11 mouse cellular contexts compared by ENCODE assay signal in genomic region chr12:40838338-40838695, GRCm38 (mm10).
DNase-seq lines count a peak whose midpoint lies in the region; ATAC-seq and TF ChIP-seq lines count a peak whose summit lies in the region.
"Had no signal": no experiment of that assay in that cellular context is flagged by ENCODE, and none has a peak within 500 bp of the region (broad histone marks: within the 10 kb centered on the region; RNA-seq: fewer than 3 reads in every experiment).

No protein-coding gene starts in this region.

- no peak overlapping the region for H3K9ac ChIP-seq in lung, embryonic 14.5 days
- H3K9ac ChIP-seq in neural tube, embryonic 14.5 days (replicated peaks; ENCODE audit: low read depth, low read length), result no peak overlapping the region
- H3K9ac ChIP-seq: forebrain, postnatal 0 days; liver, embryonic 15.5 days had no signal

- 38% methylated on average over 2 of the region's 2 CpGs for WGBS in cerebellum, adult 2 months
- WGBS in lung, embryonic 14.5 days, result 41% methylated on average over 2 of the region's 2 CpGs
- 54% methylated on average over 2 of the region's 2 CpGs for WGBS in neural tube, embryonic 14.5 days

- H3K4me2 ChIP-seq in lung, embryonic 14.5 days, result no peak overlapping the region
- H3K4me2 ChIP-seq in neural tube, embryonic 14.5 days (ENCODE audit: low read depth, low read length), result no peak overlapping the region
- H3K4me2 ChIP-seq: liver, embryonic 15.5 days had no signal

- no peaks in the 10 kb centered on the region for H3K9me3 ChIP-seq in lung, embryonic 14.5 days (ENCODE audit: low read depth, low read length)
- H3K9me3 ChIP-seq in neural tube, embryonic 14.5 days (ENCODE audit: control insufficient read depth, low read length), result no peaks in the 10 kb centered on the region
- H3K9me3 ChIP-seq: liver, embryonic 15.5 days had no signal

- no peaks in the 10 kb centered on the region for H3K27me3 ChIP-seq in cerebellum, adult 2 months (ENCODE audit: control insufficient read depth, insufficient read depth, low read length)
- H3K27me3 ChIP-seq in lung, embryonic 14.5 days (ENCODE audit: insufficient read depth, low read length), result no peaks in the 10 kb centered on the region
- H3K27me3 ChIP-seq in neural tube, embryonic 14.5 days (ENCODE audit: control insufficient read depth, insufficient read depth, low read length), result no peaks in the 10 kb centered on the region

- ATAC-seq in lung, embryonic 14.5 days (ENCODE audit: insufficient read depth), result peak; percentile 73
- ATAC-seq in neural tube, embryonic 14.5 days (ENCODE audit: low read depth), result 0 out of 2 replicates have a peak, but pooled peaks have one; percentile 1

- no peak overlapping the region for H3K4me3 ChIP-seq in cerebellum, adult 2 months (replicated peaks; ENCODE audit: insufficient read depth, low read depth, low read length)
- H3K4me3 ChIP-seq in lung, embryonic 14.5 days (ENCODE audit: low read depth, low read length), result no peak overlapping the region
- no peak overlapping the region for H3K4me3 ChIP-seq in neural tube, embryonic 14.5 days (ENCODE audit: low read depth, low read length)
- H3K4me3 ChIP-seq: liver, embryonic 15.5 days had no signal

- no peak overlapping the region for H3K27ac ChIP-seq in cerebellum, adult 2 months (ENCODE audit: insufficient read depth, low read length)
- H3K27ac ChIP-seq in lung, embryonic 14.5 days (ENCODE audit: low read depth), result no peak overlapping the region
- no peak overlapping the region for H3K27ac ChIP-seq in neural tube, embryonic 14.5 days (ENCODE audit: low read depth, low read length)
- H3K27ac ChIP-seq: liver, embryonic 15.5 days had no signal

- no peak for TF ChIP-seq CTCF in cerebellum, adult 2 months (IDR thresholded peaks at IDR 0.05; ENCODE audit: borderline replicate concordance, insufficient read depth, low read depth, low read length)
- no peak for TF ChIP-seq CTCF in lung, embryonic 14.5 days (IDR thresholded peaks at IDR 0.05; ENCODE audit: low read depth)

- H3K4me1 ChIP-seq in cerebellum, adult 2 months (ENCODE audit: control insufficient read depth, insufficient read depth, low read length), result no peaks in the 10 kb centered on the region; the same call in 1 of the 2 replicates
- peaks cover 9% of the 10 kb centered on the region for H3K4me1 ChIP-seq in lung, embryonic 14.5 days (ENCODE audit: insufficient read depth)
- H3K4me1 ChIP-seq in neural tube, embryonic 14.5 days (ENCODE audit: control insufficient read depth, insufficient read depth, low read length), result peaks cover 9% of the 10 kb centered on the region; the same call in 1 of the 2 replicates

- peak; percentile 13 to 24 for DNase-seq in cerebellum, adult 18-20 months
- DNase-seq in cerebellum, adult 2 months, result no peak
- peak; percentile 81 for DNase-seq in heart, adult 11 months
- DNase-seq in heart, adult 9 months (ENCODE audit: low spot score in 2 of 2), result no peak
- peak; percentile 80 for DNase-seq in lung, embryonic 14.5 days
- no peak for DNase-seq in lung, postnatal 36 days
- DNase-seq in neural tube, embryonic 10.5 days (ENCODE audit: extremely low spot score, low spot score), result no peak
- DNase-seq: thymus, adult 18-20 months had no signal

- peaks cover 4% of the 10 kb centered on the region; the same call in 1 of the 2 replicates for H3K36me3 ChIP-seq in lung, embryonic 14.5 days (ENCODE audit: insufficient read depth)
- H3K36me3 ChIP-seq in neural tube, embryonic 14.5 days (ENCODE audit: control insufficient read depth, insufficient read depth, low read length), result no peaks in the 10 kb centered on the region
- H3K36me3 ChIP-seq: liver, embryonic 15.5 days had no signal

- TF ChIP-seq POLR2A in cerebellum, adult 2 months (IDR thresholded peaks at IDR 0.05; ENCODE audit: borderline replicate concordance, insufficient read depth, low read length), result no peak

Comparison
In these comparisons a context has a peak if more than half of its experiments do, and no peak if none do; other contexts are left out.
1. DNase-seq: peak in cerebellum, adult 18-20 months (2 of 2), heart, adult 11 months (single experiment) and lung, embryonic 14.5 days (single experiment); none in cerebellum, adult 2 months (0 of 2), heart, adult 9 months (0 of 2), lung, postnatal 36 days (single experiment) and neural tube, embryonic 10.5 days (single experiment).